Mouse (Mus musculus) intestine, embryonic 14.5 days (tissue): Measurements from ENCODE around the gene Cyth2. TPM values are rescaled to one million over a fixed set of nuclear protein-coding genes. Genes with fewer than 3 reads are reported as not detected.

Experiments used
- ATAC-seq: fragments of 200-750 bp; cut with Nextera tagmentation; replicated peaks from 2 replicates; pipeline ENCODE4 v1.8.0; 2017; ENCODE audit warnings: low read depth, moderate number of reproducible peaks, moderate TSS enrichment, moderate library complexity; ENCODE audit not compliant: low FRiP score, low TSS enrichment
- DNase-seq: peaks from one replicate; pipeline ENCODE4 v3.0.0-alpha.2; 2018; ENCODE audit warnings: low spot score
- H3K27ac ChIP-seq: fragments of 300-500 bp; sonication (generic); 2 replicates; pipeline ENCODE4 v1.5.1; 2014; ENCODE audit warnings: low read depth, mild to moderate bottlenecking, control low read depth
- H3K27me3 ChIP-seq: fragments of 300-500 bp; sonication (generic); replicated peaks from 2 replicates; pipeline ENCODE4 v1.6.1; 2014; ENCODE audit warnings: low read length, control low read depth; ENCODE audit not compliant: control insufficient read depth, insufficient read depth
- H3K36me3 ChIP-seq: fragments of 300-500 bp; sonication (generic); 2 replicates; pipeline ENCODE4 v1.6.1; 2014; ENCODE audit warnings: low read length, control low read depth; ENCODE audit not compliant: control insufficient read depth, insufficient read depth
- H3K4me1 ChIP-seq: fragments of 300-500 bp; sonication (generic); replicated peaks from 2 replicates; pipeline ENCODE4 v1.6.1; 2014; ENCODE audit warnings: low read length, control low read depth, mixed read lengths; ENCODE audit not compliant: control insufficient read depth, insufficient read depth
- H3K4me2 ChIP-seq: fragments of 300-500 bp; sonication (generic); 2 replicates; pipeline ENCODE4 v1.6.1; 2014; ENCODE audit warnings: low read length
- H3K4me3 ChIP-seq: fragments of 300-500 bp; sonication (generic); 2 replicates; pipeline ENCODE4 v1.5.1; 2014; ENCODE audit warnings: low read depth, low read length, control low read depth, mixed read lengths
- H3K9ac ChIP-seq: fragments of 300-500 bp; sonication (generic); 2 replicates; pipeline ENCODE4 v1.6.1; 2014; ENCODE audit warnings: mild to moderate bottlenecking, low read length
- H3K9me3 ChIP-seq: fragments of 300-500 bp; sonication (generic); 2 replicates; pipeline ENCODE4 v1.6.1; 2016; ENCODE audit warnings: low read length, control low read depth; ENCODE audit not compliant: control insufficient read depth
- WGBS: fragments of 180-500 bp; shearing (Covaris S2); extraction: QIAGEN DNeasy Blood & Tissue Kit; methylation state at CpG from one replicate; pipeline ENCODE4 v1.1.7; 2014; 5-methylcytosine and 5-hydroxymethylcytosine counted together
- polyA plus RNA-seq: library from polyadenylated mRNA; unstranded; fragments of >200 nt; fragmentation: Nextera tagmentation; extraction: Ambion mirVana; gene quantifications from 2 replicates; pipeline ENCODE4 v1.2.1, GENCODE M21; 2014

The Cyth2 gene
- 91.9 and 95.5 TPM in 2 replicates for polyA plus RNA-seq

DNA sequence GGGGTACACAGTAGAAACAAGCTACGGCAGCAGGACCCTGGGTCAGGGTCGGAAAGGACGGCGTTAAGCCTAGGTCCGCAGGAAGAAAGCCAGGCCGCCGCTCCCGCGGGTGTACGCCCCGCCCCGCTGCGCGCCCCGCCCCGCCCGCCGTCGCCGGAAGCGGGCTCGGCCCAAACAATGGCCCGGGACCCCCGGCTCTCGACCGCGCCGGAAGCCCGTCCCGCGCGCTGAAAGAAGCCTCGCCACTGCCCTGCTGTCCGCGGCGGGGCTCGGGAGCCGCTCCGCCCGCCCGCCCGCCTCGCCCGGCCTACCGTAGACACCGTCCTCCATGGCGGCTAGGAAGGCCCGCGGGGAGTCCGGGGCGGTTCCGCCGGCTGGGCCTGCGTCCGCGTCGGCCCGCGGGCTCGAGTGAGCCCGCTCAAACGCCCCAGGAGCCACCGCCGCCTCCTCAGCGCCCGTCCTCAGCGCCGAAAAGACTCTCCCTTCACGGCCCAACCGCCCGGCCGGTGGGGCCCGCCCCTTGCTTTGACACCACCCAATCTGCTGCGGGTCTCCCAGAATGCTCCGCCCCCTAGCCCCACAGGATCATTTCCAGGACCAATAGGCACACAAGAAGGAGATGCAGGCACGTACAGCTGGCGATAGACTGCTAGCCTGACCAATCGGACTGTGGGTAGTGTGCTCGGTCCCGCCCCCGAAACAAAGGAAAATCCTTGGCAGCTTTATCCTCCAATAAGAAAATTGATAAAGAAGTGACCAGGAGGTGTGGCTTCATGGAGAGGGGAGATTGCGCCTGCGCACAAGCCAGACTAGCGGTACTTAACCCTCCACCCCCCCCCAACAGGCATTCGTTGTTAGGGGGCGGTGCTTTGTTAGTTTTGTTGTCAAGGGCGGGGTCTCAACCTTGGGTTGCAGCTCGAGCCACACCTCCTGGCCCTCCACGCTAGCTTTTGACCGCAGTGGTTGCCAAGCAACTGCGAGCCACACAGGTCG is at the start of gene Cyth2:
Gene Cyth2, minus strand, starts transcription at position 795 of the 993 bp plus-strand sequence.
- ATAC-seq = peak; percentile 98

GRCm38 (mm10) chr7:45862804-45863203 is 48.4 kb upstream of the Cyth2 start:
- Histone ChIP-seq H3K27me3 (peaks cover 12% of the 10 kb centered on the region), H3K27ac (no peak overlapping the region), H3K4me3 (no peak overlapping the region), H3K36me3 (no peaks in the 10 kb centered on the region), H3K4me1 (peaks cover 16% of the 10 kb centered on the region), H3K9me3 (no peaks in the 10 kb centered on the region), H3K4me2 (no peak overlapping the region), H3K9ac (no peak overlapping the region)
- WGBS = 86% methylated on average over 7 of the region's 7 CpGs
- no peak for ATAC-seq
- no peak for DNase-seq

More for the DNA sequence above, at the start of gene Cyth2:
- Histone ChIP-seq H3K27ac (peak within 1 kb of the TSS; percentile 100), H3K27me3 (no peaks in the 10 kb centered on the region), H3K36me3 (peaks cover 38% of the 10 kb centered on the region), H3K4me3 (peak within 1 kb of the TSS; percentile 95), H3K4me1 (peaks cover 16% of the 10 kb centered on the region), H3K4me2 (peak within 1 kb of the TSS; percentile 93), H3K9me3 (no peaks in the 10 kb centered on the region), H3K9ac (peak within 1 kb of the TSS; percentile 100)
- peak; percentile 100 for DNase-seq
- WGBS = under 1% methylated on average over 75 of the region's 92 CpGs

DNA sequence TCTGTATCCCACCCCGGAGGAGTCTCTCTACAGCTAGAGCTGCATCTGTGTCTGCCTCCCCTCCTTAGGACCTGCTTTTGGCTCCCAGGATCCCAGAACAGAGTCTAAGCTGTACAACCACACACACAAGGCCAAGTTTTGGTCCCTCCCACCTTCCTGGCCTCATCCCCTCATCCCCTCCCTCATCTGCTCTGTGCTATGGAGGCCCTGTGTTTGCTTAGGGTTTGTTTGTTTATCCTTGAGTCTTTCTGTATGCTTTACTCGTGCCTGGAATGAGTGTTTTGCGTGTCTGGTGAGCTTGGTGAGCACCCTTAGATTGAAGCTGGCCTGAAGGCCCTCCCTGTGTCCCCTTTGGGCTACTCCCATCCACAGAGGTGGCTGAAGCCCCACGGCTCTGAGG is 44.6 kb upstream of the Cyth2 start:
- H3K27me3 ChIP-seq = peaks cover 18% of the 10 kb centered on the region; the same call in 1 of the 2 replicates
- H3K4me1 ChIP-seq = peaks cover 10% of the 10 kb centered on the region
- DNase-seq = no peak
- no peak for ATAC-seq
- H3K36me3 ChIP-seq = no peaks in the 10 kb centered on the region
- 39% methylated on average over 4 of the region's 4 CpGs for WGBS
- no peaks in the 10 kb centered on the region for H3K9me3 ChIP-seq
- H3K4me3 ChIP-seq = no peak overlapping the region
- H3K27ac ChIP-seq = no peak overlapping the region
- H3K9ac ChIP-seq = no peak overlapping the region
- no peak overlapping the region for H3K4me2 ChIP-seq

DNA sequence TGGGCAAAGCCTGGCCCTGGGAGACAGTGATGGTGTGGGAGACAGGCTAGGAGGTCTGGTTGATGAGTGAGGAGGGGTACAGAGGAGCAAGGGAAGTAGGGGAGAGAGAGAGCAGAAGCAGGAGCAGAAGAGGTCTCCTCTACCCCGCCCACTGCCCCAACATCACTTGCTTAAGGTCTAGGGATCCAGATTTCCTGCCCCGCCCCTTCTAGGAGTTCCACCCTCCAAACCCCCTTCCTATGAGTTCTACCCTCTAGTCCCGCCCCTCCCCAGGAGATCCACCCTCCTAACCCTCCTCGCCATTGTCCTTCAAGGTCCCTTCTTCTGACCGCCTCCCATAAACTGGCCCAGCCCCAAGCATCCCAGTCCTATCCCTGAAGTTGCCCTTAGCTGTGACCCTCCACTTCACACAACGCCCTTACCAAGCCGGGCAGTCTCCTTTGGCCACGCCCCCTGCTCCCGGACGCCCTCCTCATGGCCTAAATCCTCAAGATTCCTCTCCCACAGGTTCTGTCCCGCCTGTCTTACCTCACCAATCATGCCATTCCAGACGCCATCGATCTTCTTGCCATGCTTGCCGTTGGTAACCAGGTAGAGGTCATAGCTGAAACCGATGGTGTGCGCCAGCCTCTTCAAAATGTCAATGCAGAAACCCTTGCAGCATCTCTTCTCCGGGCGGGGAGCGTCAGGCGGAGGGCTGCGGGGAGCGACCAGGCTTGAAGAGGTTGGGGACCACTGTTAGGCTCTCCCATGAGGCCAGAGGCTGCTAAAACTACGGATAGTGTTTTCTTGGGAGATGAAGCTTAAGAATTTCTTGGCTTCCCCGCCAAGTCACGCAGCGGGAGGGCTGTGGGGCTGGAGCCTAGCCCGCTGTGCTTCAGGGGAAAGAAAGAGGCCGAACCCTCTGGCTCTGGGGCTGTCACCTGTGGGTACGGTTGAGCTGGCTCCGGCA is 42.8 kb upstream of the Cyth2 start:
- Histone ChIP-seq H3K9ac (peak overlapping the region; percentile 25), H3K4me3 (peak overlapping the region; percentile 29), H3K36me3 (no peaks in the 10 kb centered on the region), H3K9me3 (no peaks in the 10 kb centered on the region), H3K27me3 (peaks cover 18% of the 10 kb centered on the region; the same call in 1 of the 2 replicates), H3K4me2 (peak overlapping the region; percentile 64), H3K27ac (no peak overlapping the region), H3K4me1 (peaks cover 10% of the 10 kb centered on the region)
- ATAC-seq (peak; percentile 22; the same call in 1 of the 2 replicates), DNase-seq (peak; percentile 71)
- WGBS = 4% methylated on average over 30 of the region's 30 CpGs

DNA sequence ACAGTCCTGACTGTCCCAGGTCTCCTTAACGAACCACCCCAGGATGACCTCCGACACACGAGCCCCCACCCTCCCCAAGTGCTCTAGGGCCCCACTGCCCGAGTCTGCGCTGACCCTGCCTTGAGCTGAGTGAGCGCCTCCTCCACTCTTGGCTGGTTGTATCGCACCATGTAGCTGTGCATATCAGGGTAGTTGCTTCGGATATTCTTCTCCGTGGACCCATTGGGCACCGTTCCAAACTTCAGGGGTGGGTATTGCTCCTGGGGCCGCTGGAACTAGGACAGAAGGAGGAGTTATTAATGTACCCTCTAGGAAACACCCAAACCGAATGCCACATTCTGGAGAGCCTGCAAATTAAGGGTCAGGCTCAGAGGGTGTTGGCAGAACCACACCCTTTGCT is 38.7 kb upstream of the Cyth2 start:
- WGBS = 85% methylated on average over 12 of the region's 12 CpGs
- Histone ChIP-seq H3K27ac (no peak overlapping the region), H3K4me3 (no peak overlapping the region), H3K4me1 (peaks cover 6% of the 10 kb centered on the region), H3K36me3 (no peaks in the 10 kb centered on the region), H3K4me2 (no peak overlapping the region), H3K9me3 (no peaks in the 10 kb centered on the region), H3K27me3 (peaks cover 15% of the 10 kb centered on the region; the same call in 1 of the 2 replicates), H3K9ac (no peak overlapping the region)
- DNase-seq (no peak), ATAC-seq (no peak)

- no peak for ATAC-seq
- H3K27ac ChIP-seq = no peak overlapping the region
- no peaks in the 10 kb centered on the region for H3K36me3 ChIP-seq
- H3K9ac ChIP-seq = no peak overlapping the region
- H3K4me2 ChIP-seq = no peak overlapping the region
- H3K4me1 ChIP-seq = no peaks in the 10 kb centered on the region
- no peak overlapping the region for H3K4me3 ChIP-seq
- H3K9me3 ChIP-seq = no peaks in the 10 kb centered on the region
- H3K27me3 ChIP-seq = no peaks in the 10 kb centered on the region
- 72% methylated on average over 3 of the region's 3 CpGs for WGBS
- DNase-seq = no peak
These were observed 36.3 kb upstream of the Cyth2 start for GRCm38 (mm10) chr7:45850661-45851060.

- Histone ChIP-seq H3K9ac (no peak overlapping the region), H3K27ac (no peak overlapping the region), H3K27me3 (no peaks in the 10 kb centered on the region), H3K4me2 (no peak overlapping the region), H3K36me3 (no peaks in the 10 kb centered on the region), H3K4me3 (no peak overlapping the region), H3K4me1 (no peaks in the 10 kb centered on the region), H3K9me3 (no peaks in the 10 kb centered on the region)
- ATAC-seq (no peak), DNase-seq (no peak)
- 8% methylated on average over 6 of the region's 6 CpGs for WGBS
These were observed 34.2 kb upstream of the Cyth2 start for GRCm38 (mm10) chr7:45848447-45849027.
